Mouse (Mus musculus) bone marrow macrophage, adult 2 months (primary cell): ENCODE results near the gene Zp3r. TPM values are rescaled to one million over a fixed set of nuclear protein-coding genes. Genes with fewer than 3 reads are reported as not detected.
A peak's percentile ranks its signal among the peaks of the same experiment; 100 is the strongest.

ENCODE experiments used
- H3K27ac ChIP-seq: 2 replicates; pipeline ENCODE4 v1.5.1; 2012; ENCODE audit warnings: low read depth, low read length; ENCODE audit not compliant: insufficient read depth
- H3K4me1 ChIP-seq: 2 replicates; pipeline ENCODE4 v1.6.1; 2012; ENCODE audit warnings: low read length; ENCODE audit not compliant: control insufficient read depth, insufficient read depth
- H3K4me3 ChIP-seq: 2 replicates; pipeline ENCODE4 v1.5.1; 2012; ENCODE audit warnings: mild to moderate bottlenecking, low read length, moderate library complexity; ENCODE audit not compliant: insufficient read depth
- CTCF ChIP-seq: IDR thresholded peaks from 2 replicates; pipeline ENCODE4 v1.5.1; 2012; ENCODE audit warnings: low read depth, mild to moderate bottlenecking, low read length, moderate library complexity
- POLR2A ChIP-seq: IDR thresholded peaks from 2 replicates; pipeline ENCODE4 v1.6.1; 2012; ENCODE audit warnings: mild to moderate bottlenecking, low read depth, low read length, borderline replicate concordance
- polyA plus RNA-seq: library from polyadenylated mRNA; stranded (reverse); fragments of >200 nt; gene quantifications from 2 replicates; pipeline ENCODE4 v1.2.4, GENCODE M21; 2012; ENCODE audit not compliant: missing spikeins, insufficient read depth, insufficient read length

The Zp3r gene
- polyA plus RNA-seq, 1 experiment = not detected

DNA sequence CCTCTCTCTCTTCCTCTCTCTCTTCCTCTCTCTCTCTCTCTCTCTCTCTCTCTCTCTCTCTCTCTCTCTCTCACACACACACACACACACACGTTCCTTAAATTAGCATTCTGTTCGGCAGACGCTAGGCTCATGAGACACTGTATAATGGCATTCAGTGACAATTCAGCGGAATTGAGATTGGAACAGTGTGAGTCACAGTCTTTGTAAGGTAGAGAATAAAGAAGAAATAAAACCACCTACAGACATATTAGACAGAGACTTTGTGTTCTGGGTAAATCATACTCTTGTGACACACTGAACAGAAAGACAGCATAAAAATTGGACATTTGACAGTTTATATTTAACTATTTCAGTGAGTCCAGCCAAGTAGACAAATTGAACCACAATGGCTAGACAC is 53.0 kb downstream of the Zp3r start:
- H3K4me3 ChIP-seq = no peak overlapping the region
- H3K27ac ChIP-seq = no peak overlapping the region
- TF ChIP-seq CTCF = no peak
- no peak for TF ChIP-seq POLR2A
- no peaks in the 10 kb centered on the region for H3K4me1 ChIP-seq

DNA sequence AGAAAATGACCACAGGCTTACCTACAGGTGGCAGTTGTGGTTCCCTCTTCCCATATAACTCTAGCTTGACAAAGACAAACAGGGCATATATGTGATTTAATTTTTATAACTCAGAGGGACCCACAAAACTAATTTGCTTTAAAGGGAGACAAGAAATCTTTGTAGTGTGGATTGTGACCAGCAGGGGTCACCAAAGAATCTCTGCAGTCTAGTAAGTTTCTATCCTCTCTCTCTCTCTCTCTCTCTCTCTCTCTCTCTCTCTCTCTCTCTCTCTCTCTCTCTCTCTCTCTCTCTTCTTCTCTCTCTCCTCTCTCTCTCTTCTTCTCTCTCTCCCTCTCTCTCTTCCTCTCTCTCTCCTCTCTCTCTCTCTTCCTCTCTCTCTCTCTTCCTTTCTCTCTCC is 53.5 kb downstream of the Zp3r start:
- no peak for TF ChIP-seq POLR2A
- TF ChIP-seq CTCF = no peak
- Histone ChIP-seq H3K4me1 (no peaks in the 10 kb centered on the region), H3K27ac (no peak overlapping the region), H3K4me3 (no peak overlapping the region)

DNA sequence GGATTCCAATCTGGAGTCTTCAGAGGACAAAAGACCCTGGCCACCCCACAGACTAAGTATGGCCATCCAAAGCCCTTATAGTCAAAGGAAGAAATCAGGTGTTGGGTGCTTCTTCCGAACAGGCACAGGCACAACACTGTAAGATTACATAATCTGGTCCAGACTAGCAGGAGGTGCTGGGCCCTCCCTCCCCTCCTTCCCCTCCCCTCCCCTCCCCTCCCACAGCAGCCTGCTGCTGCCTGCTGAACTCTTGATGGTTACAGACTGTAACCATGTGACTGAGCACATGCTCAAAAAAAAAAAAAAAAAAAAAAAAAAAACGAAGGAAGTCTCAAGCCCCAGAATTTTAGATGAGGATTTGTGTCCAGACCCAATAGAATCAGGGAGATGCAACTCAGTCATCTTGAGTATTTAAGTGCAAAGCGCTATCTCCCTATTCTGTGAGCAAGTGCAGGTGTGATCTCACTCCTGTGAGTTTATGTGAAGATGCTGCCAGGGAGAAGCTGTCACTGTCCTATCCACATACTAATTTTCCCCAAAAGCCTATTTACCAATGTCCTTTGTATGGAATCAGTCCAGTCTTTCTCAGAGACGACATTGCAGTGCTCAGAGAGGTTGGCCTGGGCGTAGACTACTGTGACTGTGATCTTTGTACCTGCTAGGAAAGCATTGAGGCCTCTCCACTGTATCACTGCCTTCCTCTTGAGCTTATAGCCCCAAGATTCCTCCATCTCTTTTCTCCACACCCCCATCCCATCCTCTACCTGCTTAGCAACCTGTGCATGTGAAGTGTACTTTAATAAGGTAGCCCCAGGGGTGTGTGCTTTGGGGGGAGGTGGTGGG is 77.8 kb downstream of the Zp3r start:
- no peak for TF ChIP-seq CTCF
- TF ChIP-seq POLR2A = no peak
- Histone ChIP-seq H3K27ac (no peak overlapping the region), H3K4me1 (no peaks in the 10 kb centered on the region), H3K4me3 (no peak overlapping the region)

DNA sequence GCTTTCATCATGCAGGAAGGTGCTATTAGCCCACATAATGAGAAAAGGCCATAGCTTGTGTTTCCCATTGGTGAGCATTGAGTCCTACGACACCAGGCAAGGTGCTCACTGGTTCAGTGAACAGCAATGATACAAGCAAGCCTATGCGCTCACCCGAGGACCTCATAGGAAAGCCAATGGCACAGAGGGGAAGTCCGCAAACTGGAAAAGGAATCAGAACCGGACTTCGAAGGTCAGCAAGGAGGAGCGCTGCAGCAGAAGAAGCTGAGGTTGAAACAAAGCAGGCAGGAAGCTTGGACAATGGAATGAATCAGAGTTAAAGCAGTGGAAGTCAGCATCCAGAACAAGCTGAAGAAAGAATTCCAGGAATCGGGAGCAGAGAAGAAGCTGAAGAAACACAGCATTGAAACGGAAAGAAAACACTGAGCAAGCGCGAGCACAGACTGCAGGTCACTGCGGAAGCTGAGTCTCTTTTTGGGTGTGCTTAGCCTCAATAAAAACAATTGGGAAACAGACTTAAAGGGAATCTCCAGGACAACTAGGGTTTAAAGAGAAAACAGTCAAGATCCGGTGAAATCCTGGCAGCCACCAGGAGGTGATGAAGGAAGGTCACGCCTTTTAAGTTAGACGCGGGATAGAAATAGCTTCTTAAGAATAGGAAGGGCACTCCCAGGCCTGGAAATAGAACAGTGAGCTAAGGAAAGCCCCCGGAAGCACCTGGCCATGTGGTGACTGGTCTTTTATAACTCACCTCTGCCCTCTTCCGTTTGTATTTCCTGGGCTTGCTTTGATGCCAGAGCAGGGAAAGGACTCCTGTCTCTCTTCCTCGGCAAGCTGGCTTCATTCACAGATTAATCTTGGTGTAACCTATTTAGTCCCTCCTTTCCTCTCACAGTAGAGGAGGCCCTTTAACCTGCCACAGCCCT is 78.9 kb downstream of the Zp3r start:
- H3K4me1 ChIP-seq = no peaks in the 10 kb centered on the region
- no peak overlapping the region for H3K4me3 ChIP-seq
- no peak for TF ChIP-seq POLR2A
- TF ChIP-seq CTCF = no peak
- H3K27ac ChIP-seq = no peak overlapping the region

DNA sequence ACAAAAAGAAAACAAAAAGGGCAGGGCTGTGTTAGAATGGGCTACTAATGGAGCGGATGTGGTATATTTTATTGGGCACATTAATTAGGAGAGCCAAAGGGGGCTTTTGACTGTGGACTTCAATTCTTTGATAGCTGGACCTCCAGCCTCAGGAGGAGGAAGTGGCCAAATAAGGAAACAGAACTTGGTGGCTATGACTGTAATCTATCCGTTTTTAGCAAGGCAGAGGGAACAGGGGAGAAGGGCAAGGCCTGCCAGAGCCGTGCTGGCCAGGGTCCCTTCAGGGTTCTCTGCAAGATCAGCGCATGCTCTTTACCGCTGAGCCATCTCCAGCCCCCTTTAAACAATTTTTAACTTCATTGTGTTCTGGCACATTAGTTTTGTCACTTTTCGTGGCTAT is 79.7 kb downstream of the Zp3r start:
- Histone ChIP-seq H3K4me3 (no peak overlapping the region), H3K27ac (no peak overlapping the region), H3K4me1 (no peaks in the 10 kb centered on the region)
- TF ChIP-seq POLR2A (no peak), CTCF (no peak)

DNA sequence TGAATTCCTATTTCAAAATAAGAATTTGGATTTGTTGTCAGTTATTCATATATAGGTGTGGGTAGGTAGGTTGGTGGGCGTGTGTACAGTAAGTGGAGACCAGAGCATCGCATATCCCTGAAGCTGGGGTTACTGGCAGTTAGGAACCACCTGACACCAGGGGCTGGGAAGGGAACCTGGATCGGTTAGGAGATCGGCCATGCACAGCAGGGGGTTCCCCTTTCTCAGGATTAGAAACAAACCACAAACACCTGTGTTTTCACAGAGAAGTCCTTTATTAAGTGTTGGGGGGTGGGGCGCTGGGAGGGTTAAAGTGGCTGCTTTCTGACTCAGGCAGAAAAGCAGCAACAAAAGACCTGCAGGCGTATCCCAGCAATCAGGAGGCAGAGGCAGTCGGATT is 80.3 kb downstream of the Zp3r start:
- no peak overlapping the region for H3K4me3 ChIP-seq
- TF ChIP-seq POLR2A = no peak
- TF ChIP-seq CTCF = no peak
- no peak overlapping the region for H3K27ac ChIP-seq
- no peaks in the 10 kb centered on the region for H3K4me1 ChIP-seq

DNA sequence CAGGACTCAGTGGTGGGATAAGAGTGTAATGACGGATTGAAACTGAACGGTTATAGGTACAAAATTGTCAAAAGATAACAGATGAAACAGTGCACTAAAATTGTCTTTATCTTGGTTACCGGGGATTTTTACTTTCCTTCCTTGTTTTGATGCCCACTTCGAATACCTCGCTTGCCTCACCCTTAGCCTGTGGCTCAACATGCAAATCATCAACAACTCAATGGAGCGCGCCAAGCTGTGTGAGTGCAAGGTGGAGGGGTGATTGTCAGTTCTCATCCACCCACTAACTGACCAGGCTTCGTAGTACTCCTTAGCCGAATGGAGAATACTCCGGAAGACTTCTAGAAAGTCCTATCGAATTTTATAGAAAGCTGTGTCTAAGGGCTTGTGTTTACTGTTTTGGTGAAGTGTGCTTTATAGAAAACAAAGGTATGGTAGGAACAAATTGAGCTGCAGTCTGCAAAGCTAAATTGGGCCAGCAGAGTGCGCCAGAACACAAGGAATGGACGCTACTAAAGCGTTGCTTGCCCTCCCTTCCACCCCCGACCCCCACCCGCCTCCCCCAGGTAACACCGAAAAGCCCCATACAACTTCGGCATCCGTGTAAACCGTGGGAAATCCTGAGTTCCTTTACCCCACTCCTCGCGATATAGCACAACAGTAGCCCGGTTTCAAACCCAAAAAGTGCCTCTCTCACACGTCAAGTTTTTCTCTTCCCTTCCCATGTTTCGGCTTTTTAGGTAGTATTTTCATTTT is 81.6 kb downstream of the Zp3r start:
- peak overlapping the region; percentile 29; the same call in 1 of the 2 replicates for H3K4me3 ChIP-seq
- H3K4me1 ChIP-seq = no peaks in the 10 kb centered on the region
- TF ChIP-seq CTCF (peak; percentile 64), POLR2A (no peak)
- no peak overlapping the region for H3K27ac ChIP-seq

Other genes starting within 250 kb of the Zp3r start
- not detected in 2 replicates for gene Cd55b, start 206.6 kb downstream of the Zp3r start, polyA plus RNA-seq
- gene Cd55, start 166.9 kb downstream of the Zp3r start, polyA plus RNA-seq = 4.2 and 4.4 TPM in 2 replicates
- not detected in 2 replicates for gene C4bp, start 32.0 kb upstream of the Zp3r start, polyA plus RNA-seq
- gene Gm29427, start 86.2 kb upstream of the Zp3r start, polyA plus RNA-seq = not detected in 2 replicates
- gene Yod1, start 87.7 kb upstream of the Zp3r start, polyA plus RNA-seq = 8.4 and 9.4 TPM in 2 replicates
- 13.9 and 15.0 TPM in 2 replicates for gene Pfkfb2, start 99.6 kb upstream of the Zp3r start, polyA plus RNA-seq
- gene AA986860, start 102.4 kb upstream of the Zp3r start, polyA plus RNA-seq = 0.66 and 1.0 TPM in 2 replicates
- not detected in 2 replicates for gene Fcamr, start 171.3 kb upstream of the Zp3r start, polyA plus RNA-seq
- not detected in 2 replicates for gene Pigr, start 197.1 kb upstream of the Zp3r start, polyA plus RNA-seq
- not detected in 2 replicates for gene Fcmr, start 236.0 kb upstream of the Zp3r start, polyA plus RNA-seq